Mouse (Mus musculus): ENCODE data around the gene Draxin. TPM values are rescaled to one million over a fixed set of nuclear protein-coding genes. Genes with fewer than 3 reads are reported as not detected.

Draxin gene
- total and polyA plus RNA-seq, 3 experiments = 0.08 to 0.17 TPM; not detected in 1

- Histone ChIP-seq H3K36me3 (ENCODE audit: control insufficient read depth in 1 of 2, insufficient read depth in 2 of 2, low read length in 2 of 2) (peaks cover 0 to 5% of the 10 kb centered on the region in 2 experiments; a peak in 1 of 4 replicates), H3K4me1 (ENCODE audit: control insufficient read depth in 1 of 2, insufficient read depth in 2 of 2, low read length in 2 of 2) (peaks cover 3 to 8% of the 10 kb centered on the region in 2 experiments; a peak in 3 of 4 replicates), H3K27me3 (ENCODE audit: control insufficient read depth in 1 of 2, insufficient read depth in 2 of 2, low read length in 2 of 2) (no peaks in the 10 kb centered on the region; a peak in 1 of 4 replicates), H3K79me2 (ENCODE audit: control insufficient read depth, insufficient read depth, low read length, poor library complexity) (no peaks in the 10 kb centered on the region; the same call in 1 of the 2 replicates), H3K27ac (ENCODE audit: control insufficient read depth, low read depth, low read length) (peak overlapping the region; percentile 84), H3K4me3 (ENCODE audit: control insufficient read depth in 1 of 2, insufficient read depth in 1 of 2, low read depth in 2 of 2, low read length in 2 of 2) (peak overlapping the region; percentile 86 to 89), H3K9ac (ENCODE audit: control insufficient read depth, low read depth, low read length, poor library complexity, severe bottlenecking) (peak overlapping the region; percentile 85), H3K9me3 (replicated peaks; ENCODE audit: insufficient read depth, low read length) (no peaks in the 10 kb centered on the region)
- TF ChIP-seq MYC (IDR thresholded peaks at IDR 0.05; ENCODE audit: low read depth, low read length) (0 out of 2 replicates have a peak, but pooled peaks have one; percentile 14), TAL1 (IDR thresholded peaks at IDR 0.05; ENCODE audit: low read length) (no peak), HCFC1 (IDR thresholded peaks at IDR 0.05; ENCODE audit: low read depth, low read length) (peak; percentile 21; the same call in 1 of the 2 replicates), JUND (IDR thresholded peaks at IDR 0.05; ENCODE audit: low read depth, low read length) (no peak), CHD1 (IDR thresholded peaks at IDR 0.05; ENCODE audit: low read depth, low read length) (no peak), POLR2A (IDR thresholded peaks at IDR 0.05; ENCODE audit: control insufficient read depth in 1 of 2, insufficient read depth in 1 of 2, low read depth in 1 of 2, low read length in 2 of 2, poor library complexity in 1 of 2) (peak; percentile 76; a peak in 2 of 4 replicates), MAX (IDR thresholded peaks at IDR 0.05; ENCODE audit: low read length) (peak; percentile 58), CTCF (IDR thresholded peaks at IDR 0.05 in 2 of 3, conservative IDR thresholded peaks at IDR 0.05 in 1 of 3; ENCODE audit: control insufficient read depth in 1 of 3, insufficient read depth in 1 of 3, low read depth in 2 of 3, low read length in 3 of 3, poor library complexity in 1 of 3, severe bottlenecking in 1 of 3) (peak; percentile 15 to 66 (median 59); a peak in 4 of 6 replicates), GABPA (IDR thresholded peaks at IDR 0.05; ENCODE audit: low read depth, low read length) (no peak), RCOR1 (IDR thresholded peaks at IDR 0.05; ENCODE audit: low read depth, low read length) (no peak), EP300 (IDR thresholded peaks at IDR 0.05; ENCODE audit: low read depth in 1 of 2, low read length in 2 of 2) (0 out of 4 replicates have a peak, but pooled peaks of 1 of the 2 experiments have one; percentile 6), TBP (IDR thresholded peaks at IDR 0.05; ENCODE audit: low read depth, low read length) (no peak), ZKSCAN1 (IDR thresholded peaks at IDR 0.05; ENCODE audit: low read depth, low read length) (no peak), SMC3 (IDR thresholded peaks at IDR 0.05; ENCODE audit: low read depth, low read length) (peak; percentile 34), MXI1 (IDR thresholded peaks at IDR 0.05; ENCODE audit: low read depth, low read length) (peak; percentile 52), ZMIZ1 (IDR thresholded peaks at IDR 0.05; ENCODE audit: low read depth, low read length) (0 out of 2 replicates have a peak, but pooled peaks have one; percentile 36), NELFE (IDR thresholded peaks at IDR 0.05; ENCODE audit: low read depth, low read length) (peak; percentile 70)
- peak; percentile 97 for DNase-seq (ENCODE audit: low read depth, low spot score)
Measured at GRCm38 (mm10) chr4:148140098-148141011, 9.9 kb upstream of the Draxin start.

DNA sequence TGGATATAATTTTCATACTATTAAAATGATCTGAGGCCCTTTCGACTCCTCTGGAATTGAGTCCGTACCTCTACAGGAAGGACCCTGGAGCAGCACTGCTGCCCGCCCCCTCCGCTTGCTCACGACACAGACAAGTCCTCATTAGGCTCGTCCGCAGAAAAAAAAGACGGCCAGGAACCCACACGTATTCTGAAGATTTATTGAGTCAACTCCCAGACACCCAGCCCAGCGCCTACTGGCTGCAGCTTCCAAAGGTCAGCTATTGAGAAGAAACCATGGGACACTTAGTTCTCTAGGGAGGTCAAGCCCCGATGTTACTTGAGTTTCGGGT is 9.2 kb upstream of the Draxin start:
- H3K27me3 ChIP-seq (ENCODE audit: control insufficient read depth in 1 of 2, insufficient read depth in 2 of 2, low read length in 2 of 2) = no peaks in the 10 kb centered on the region; a peak in 1 of 4 replicates
- peaks cover 3 to 11% of the 10 kb centered on the region in 2 experiments; a peak in 3 of 4 replicates for H3K4me1 ChIP-seq (ENCODE audit: control insufficient read depth in 1 of 2, insufficient read depth in 2 of 2, low read length in 2 of 2)
- no peaks in the 10 kb centered on the region; the same call in 1 of the 2 replicates for H3K79me2 ChIP-seq (ENCODE audit: control insufficient read depth, insufficient read depth, low read length, poor library complexity)
- peak overlapping the region; percentile 86 to 89 for H3K4me3 ChIP-seq (ENCODE audit: control insufficient read depth in 1 of 2, insufficient read depth in 1 of 2, low read depth in 2 of 2, low read length in 2 of 2)
- TF ChIP-seq ZNF384 (IDR thresholded peaks at IDR 0.05; ENCODE audit: low read depth, low read length) (peak; percentile 57), EP300 (IDR thresholded peaks at IDR 0.05; ENCODE audit: low read depth in 1 of 2, low read length in 2 of 2) (0 out of 4 replicates have a peak, but pooled peaks of 1 of the 2 experiments have one; percentile 3), MXI1 (IDR thresholded peaks at IDR 0.05; ENCODE audit: low read depth, low read length) (peak; percentile 40; the same call in 1 of the 2 replicates), BHLHE40 (IDR thresholded peaks at IDR 0.05; ENCODE audit: borderline replicate concordance, low read depth, low read length) (no peak), SIN3A (IDR thresholded peaks at IDR 0.05; ENCODE audit: low read length) (peak; percentile 30; the same call in 1 of the 2 replicates), POLR2AphosphoS2 (IDR thresholded peaks at IDR 0.05; ENCODE audit: low read length) (no peak), USF1 (IDR thresholded peaks at IDR 0.05; ENCODE audit: low read depth, low read length) (no peak)
- H3K9ac ChIP-seq (ENCODE audit: control insufficient read depth, low read depth, low read length, poor library complexity, severe bottlenecking) = peak overlapping the region; percentile 65
- no peaks in the 10 kb centered on the region for H3K9me3 ChIP-seq (replicated peaks; ENCODE audit: insufficient read depth, low read length)
- peak overlapping the region; percentile 33; the same call in 1 of the 2 replicates for H3K27ac ChIP-seq (ENCODE audit: control insufficient read depth, low read depth, low read length)
- H3K36me3 ChIP-seq (ENCODE audit: control insufficient read depth in 1 of 2, insufficient read depth in 2 of 2, low read length in 2 of 2) = peaks cover 0 to 7% of the 10 kb centered on the region in 2 experiments; a peak in 2 of 4 replicates
- no peak for DNase-seq (ENCODE audit: low read depth, low spot score)
